Mouse (Mus musculus) activated CD4-positive, CD25-positive, alpha-beta regulatory T cell, adult 4 months (primary cell): Measurements from ENCODE around the gene Rtkn. TPM values are rescaled to one million over a fixed set of nuclear protein-coding genes. Genes with fewer than 3 reads are reported as not detected.

Source experiments
- ATAC-seq: one replicate; pipeline ENCODE4 v1.8.0; 2017
- polyA plus RNA-seq, 2 experiments: library from polyadenylated mRNA; unstranded; fragments of 100-300 nt; shearing (Covaris generic); gene quantifications; one replicate each; pipeline ENCODE4 v1.2.1; 2017

Gene Rtkn
- not detected for polyA plus RNA-seq

- ATAC-seq = no peak
These were observed at the start of gene Rtkn for GRCm38 (mm10) chr6:83134951-83135513. Gene Rtkn, plus strand, starts transcription at chr6:83135463.

GRCm38 (mm10) chr6:83086121-83087035, 48.9 kb upstream of the Rtkn start, which contains the start of gene Lbx2:
Gene Lbx2, plus strand, starts transcription at chr6:83086367.
- ATAC-seq = peak; percentile 36

- ATAC-seq = no peak
These were observed 47.9 kb upstream of the Rtkn start for GRCm38 (mm10) chr6:83087205-83087925.

- ATAC-seq = no peak
These were observed 47.4 kb upstream of the Rtkn start for GRCm38 (mm10) chr6:83087926-83088260.

- no peak for ATAC-seq
These were observed 42.7 kb upstream of the Rtkn start for GRCm38 (mm10) chr6:83092416-83093127.

- ATAC-seq = peak; percentile 96
These were observed 39.3 kb upstream of the Rtkn start for GRCm38 (mm10) chr6:83095968-83096367.

GRCm38 (mm10) chr6:83098411-83098810, 36.9 kb upstream of the Rtkn start:
- ATAC-seq = no peak

- ATAC-seq = peak; percentile 86
These were observed 34.0 kb upstream of the Rtkn start, which contains the start of the genes Ccdc142 and Gm42688 for GRCm38 (mm10) chr6:83101316-83101687. Gene Ccdc142, plus strand, starts transcription at chr6:83101601. Gene Gm42688, plus strand, starts transcription at chr6:83101617.

GRCm38 (mm10) chr6:83101688-83102556, 33.3 kb upstream of the Rtkn start:
- ATAC-seq = peak; percentile 77

GRCm38 (mm10) chr6:83103130-83103650, 32.1 kb upstream of the Rtkn start:
- ATAC-seq = no peak

GRCm38 (mm10) chr6:83104158-83104557, 31.1 kb upstream of the Rtkn start:
- no peak for ATAC-seq

- no peak for ATAC-seq
These were observed 27.5 kb upstream of the Rtkn start for GRCm38 (mm10) chr6:83107566-83108400.

- ATAC-seq = peak; percentile 77
These were observed 26.2 kb upstream of the Rtkn start, which contains the start of gene Mrpl53 for GRCm38 (mm10) chr6:83108762-83109668. Gene Mrpl53, plus strand, starts transcription at chr6:83109040.

- no peak for ATAC-seq
These were observed 23.6 kb upstream of the Rtkn start for GRCm38 (mm10) chr6:83111510-83112136.

GRCm38 (mm10) chr6:83115011-83115671, 20.1 kb upstream of the Rtkn start, which contains the start of gene Mogs:
Gene Mogs, plus strand, starts transcription at chr6:83115496.
- ATAC-seq = peak; percentile 89

- peak; percentile 50 for ATAC-seq
These were observed 19.4 kb upstream of the Rtkn start for GRCm38 (mm10) chr6:83115682-83116372.
